Mouse (Mus musculus): Measurements from ENCODE around the gene Usp12.
A peak's percentile ranks its signal among the peaks of the same experiment; 100 is the strongest.

Usp12 gene

GRCm38 (mm10) chr5:146692976-146693361 lies 101.8 kb downstream of the Usp12 start:
- DNase-seq (ENCODE audit: low read depth, low spot score) = no peak

GRCm38 (mm10) chr5:146692361-146692975 lies 102.3 kb downstream of the Usp12 start:
- no peak for DNase-seq (ENCODE audit: low read depth, low spot score)

- no peak for DNase-seq (ENCODE audit: low read depth, low spot score)
Measured at GRCm38 (mm10) chr5:146691745-146692144, 103.1 kb downstream of the Usp12 start.

GRCm38 (mm10) chr5:146687541-146688313 lies 107.1 kb downstream of the Usp12 start:
- DNase-seq (ENCODE audit: low read depth, low spot score) = peak; percentile 62

GRCm38 (mm10) chr5:146686954-146687353 lies 107.9 kb downstream of the Usp12 start:
- DNase-seq (ENCODE audit: low read depth, low spot score) = no peak

Measured in A20 (cell line).